Mouse (Mus musculus) retina, postnatal 7 days (tissue): ENCODE results near the gene Pdlim4.
A peak's percentile ranks its signal among the peaks of the same experiment; 100 is the strongest.
"Not testable (repeated sequence)": the region's sequence is repeated elsewhere in the genome, so short reads cannot be mapped to it uniquely, and the experiment has no call there.

Experiments used
- DNase-seq: peaks from one replicate; pipeline ENCODE4 v3.0.0-alpha.2; 2012; ENCODE audit warnings: low read depth, low spot score

Pdlim4 gene

GRCm38 (mm10) chr11:54062086-54062752 lies 6.6 kb downstream of the Pdlim4 start:
- DNase-seq, result no peak

GRCm38 (mm10) chr11:54060316-54060715 lies 8.5 kb downstream of the Pdlim4 start:
- no peak for DNase-seq

- DNase-seq, result no peak
Measured at GRCm38 (mm10) chr11:54059526-54059925, 9.3 kb downstream of the Pdlim4 start.

- no peak for DNase-seq
Measured at GRCm38 (mm10) chr11:54058643-54059042, 10.2 kb downstream of the Pdlim4 start.

GRCm38 (mm10) chr11:54058056-54058617 lies 10.7 kb downstream of the Pdlim4 start:
- DNase-seq, result no peak

GRCm38 (mm10) chr11:54057428-54057827 lies 11.4 kb downstream of the Pdlim4 start:
- DNase-seq, result no peak

GRCm38 (mm10) chr11:54056132-54056531 lies 12.7 kb downstream of the Pdlim4 start:
- no peak for DNase-seq

- peak; percentile 46 for DNase-seq
Measured at GRCm38 (mm10) chr11:54054257-54054656, 14.6 kb downstream of the Pdlim4 start.

GRCm38 (mm10) chr11:54053090-54053489 lies 15.7 kb downstream of the Pdlim4 start:
- DNase-seq, result no peak

- no peak for DNase-seq
Measured at GRCm38 (mm10) chr11:54052128-54052527, 16.7 kb downstream of the Pdlim4 start.

- DNase-seq, result no peak
Measured at GRCm38 (mm10) chr11:54051161-54051560, 17.7 kb downstream of the Pdlim4 start.

GRCm38 (mm10) chr11:54050205-54050604 lies 18.6 kb downstream of the Pdlim4 start:
- DNase-seq, result no peak

GRCm38 (mm10) chr11:54040676-54041075 lies 28.1 kb downstream of the Pdlim4 start:
- no peak for DNase-seq

GRCm38 (mm10) chr11:54032872-54033271 lies 35.9 kb downstream of the Pdlim4 start:
- DNase-seq, result not testable (repeated sequence)

GRCm38 (mm10) chr11:54028997-54029396 lies 39.8 kb downstream of the Pdlim4 start:
- DNase-seq, result no peak

GRCm38 (mm10) chr11:54028044-54028951 lies 40.5 kb downstream of the Pdlim4 start, which contains the start of gene Slc22a4:
Gene Slc22a4 (minus strand): TSS chr11:54028090.
- peak; percentile 37 for DNase-seq

GRCm38 (mm10) chr11:54027131-54028043 lies 41.4 kb downstream of the Pdlim4 start:
- no peak for DNase-seq

- DNase-seq, result no peak
Measured at GRCm38 (mm10) chr11:54026491-54027041, 42.2 kb downstream of the Pdlim4 start.

- no peak for DNase-seq
Measured at GRCm38 (mm10) chr11:54021396-54022093, 47.3 kb downstream of the Pdlim4 start.
